Mouse (Mus musculus) forebrain, embryonic 15.5 days (tissue): ENCODE results near the gene Ankrd36. TPM values are rescaled to one million over a fixed set of nuclear protein-coding genes. Genes with fewer than 3 reads are reported as not detected.
A peak's percentile ranks its signal among the peaks of the same experiment; 100 is the strongest.

Experiments
- ATAC-seq: fragments of 200-750 bp; cut with Nextera tagmentation; replicated peaks from 2 replicates; pipeline ENCODE4 v1.8.0; 2017; ENCODE audit warnings: mild to moderate bottlenecking, moderate TSS enrichment, moderate library complexity
- H3K27ac ChIP-seq: fragments of 300-500 bp; sonication (generic); replicated peaks from 2 replicates; pipeline ENCODE4 v1.5.1; 2015; ENCODE audit warnings: mild to moderate bottlenecking, inconsistent platforms
- H3K27me3 ChIP-seq: fragments of 300-500 bp; sonication (generic); 2 replicates; pipeline ENCODE4 v1.6.1; 2015; ENCODE audit warnings: inconsistent platforms
- H3K36me3 ChIP-seq: fragments of 300-500 bp; sonication (generic); 2 replicates; pipeline ENCODE4 v1.6.1; 2015; ENCODE audit warnings: mild to moderate bottlenecking, inconsistent platforms
- H3K4me1 ChIP-seq: fragments of 300-500 bp; sonication (generic); 2 replicates; pipeline ENCODE4 v1.6.1; 2015; ENCODE audit warnings: inconsistent platforms
- H3K4me2 ChIP-seq: fragments of 300-500 bp; sonication (generic); replicated peaks from 2 replicates; pipeline ENCODE4 v1.6.1; 2015; ENCODE audit warnings: mild to moderate bottlenecking, inconsistent platforms
- H3K4me3 ChIP-seq: fragments of 300-500 bp; sonication (generic); 2 replicates; pipeline ENCODE4 v1.5.1; 2015; ENCODE audit warnings: mild to moderate bottlenecking, inconsistent platforms
- H3K9ac ChIP-seq: fragments of 300-500 bp; sonication (generic); replicated peaks from 2 replicates; pipeline ENCODE4 v1.6.1; 2015; ENCODE audit warnings: mild to moderate bottlenecking, inconsistent platforms
- H3K9me3 ChIP-seq: fragments of 300-500 bp; sonication (generic); 2 replicates; pipeline ENCODE4 v1.6.1; 2016; ENCODE audit warnings: inconsistent platforms
- WGBS: fragments of 180-500 bp; shearing (Covaris S2); methylation state at CpG from one replicate; pipeline ENCODE4 v1.1.7; 2015; ENCODE audit warnings: mixed read lengths; 5-methylcytosine and 5-hydroxymethylcytosine counted together
- polyA plus RNA-seq: library from polyadenylated mRNA; unstranded; fragments of >200 nt; fragmentation: Nextera tagmentation; extraction: Ambion mirVana; gene quantifications from 2 replicates; pipeline ENCODE4 v1.2.1, GENCODE M21; 2015

The Ankrd36 gene
- polyA plus RNA-seq, 1 experiment from 2014 or later = not detected

DNA sequence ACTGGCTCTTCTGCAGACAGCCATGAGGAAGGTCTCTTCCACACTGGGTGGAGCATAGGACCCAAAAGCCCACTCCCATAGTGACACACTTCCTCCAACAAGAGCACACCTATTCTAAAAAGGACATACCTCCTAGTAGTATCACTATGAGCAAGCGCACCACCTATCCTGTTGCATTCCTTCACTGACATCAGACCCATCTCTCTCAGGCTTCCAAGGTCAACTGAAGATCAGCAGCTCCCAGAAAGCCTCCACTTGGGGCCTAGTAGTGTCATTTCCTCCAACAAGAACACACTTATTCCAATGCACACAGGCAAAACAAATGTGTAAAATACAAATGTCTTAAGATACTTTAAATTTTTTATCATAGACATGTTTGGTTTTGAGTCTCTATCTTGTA, 132.3 kb downstream of the Ankrd36 start:
- H3K4me3 ChIP-seq = no peak overlapping the region
- H3K27me3 ChIP-seq = no peaks in the 10 kb centered on the region
- H3K4me1 ChIP-seq = peaks cover 14% of the 10 kb centered on the region
- H3K9ac ChIP-seq = no peak overlapping the region
- no peak overlapping the region for H3K4me2 ChIP-seq
- no peaks in the 10 kb centered on the region for H3K9me3 ChIP-seq
- no peak overlapping the region for H3K27ac ChIP-seq
- no peak for ATAC-seq
- H3K36me3 ChIP-seq = peaks cover 19% of the 10 kb centered on the region
- WGBS = 97% methylated on average over 1 of the region's 1 CpGs

DNA sequence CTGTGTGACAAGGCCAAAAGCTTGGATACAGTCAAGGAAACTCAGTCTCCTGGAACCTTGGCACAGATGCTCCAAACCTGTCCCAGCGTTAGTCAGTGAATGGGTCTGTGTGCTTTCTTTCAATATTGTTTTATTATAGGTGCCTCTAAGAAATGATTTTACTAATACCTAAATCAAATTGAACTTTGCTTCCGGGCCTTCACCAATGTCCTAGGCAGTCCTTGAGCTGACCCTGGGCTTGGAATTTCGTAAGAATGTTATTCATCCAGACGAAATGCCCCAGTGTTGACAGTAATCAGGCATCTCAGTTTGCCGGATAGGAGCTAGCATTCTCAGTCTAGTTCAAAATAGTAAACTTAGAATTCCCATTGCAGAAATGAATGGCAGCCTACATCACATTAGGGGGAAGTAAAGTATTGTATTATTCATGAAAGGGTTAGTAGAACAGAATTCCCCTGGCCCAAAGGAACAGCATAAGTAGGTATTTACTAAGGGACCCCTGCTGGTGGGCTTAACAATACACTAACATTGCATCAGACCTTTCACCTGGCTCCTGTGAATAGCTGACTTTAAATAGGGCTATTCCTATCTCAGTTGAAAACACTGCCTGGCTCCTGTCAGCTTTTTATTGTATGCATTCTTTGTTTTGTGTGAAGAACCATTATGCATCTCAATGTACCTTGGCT, 132.9 kb downstream of the Ankrd36 start:
- Histone ChIP-seq H3K9ac (no peak overlapping the region), H3K9me3 (no peaks in the 10 kb centered on the region), H3K36me3 (peaks cover 19% of the 10 kb centered on the region), H3K4me3 (no peak overlapping the region), H3K27ac (no peak overlapping the region), H3K4me1 (peaks cover 16% of the 10 kb centered on the region), H3K27me3 (no peaks in the 10 kb centered on the region), H3K4me2 (no peak overlapping the region)
- WGBS = 59% methylated on average over 5 of the region's 5 CpGs
- ATAC-seq = no peak

DNA sequence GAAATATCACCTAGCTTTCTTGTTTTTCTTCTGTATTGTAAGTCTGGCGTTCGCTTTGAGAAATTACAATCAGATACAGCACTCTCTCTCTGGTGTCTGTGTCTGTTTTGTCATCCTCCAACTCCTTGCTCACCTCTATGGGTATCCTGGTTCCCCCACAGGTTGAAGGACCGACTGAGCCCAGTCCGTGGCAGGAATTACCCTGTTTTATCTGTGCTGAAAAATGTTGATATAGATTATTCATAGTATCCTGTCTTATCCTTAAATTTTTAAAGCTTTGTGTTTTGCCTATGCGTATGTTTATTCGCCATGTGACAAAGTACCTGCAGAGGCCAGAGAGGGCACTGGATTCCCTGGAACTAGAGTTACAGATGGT, 133.5 kb downstream of the Ankrd36 start:
- Histone ChIP-seq H3K9ac (no peak overlapping the region), H3K4me3 (no peak overlapping the region), H3K4me1 (peaks cover 16% of the 10 kb centered on the region), H3K36me3 (peaks cover 19% of the 10 kb centered on the region), H3K27me3 (no peaks in the 10 kb centered on the region), H3K4me2 (no peak overlapping the region), H3K27ac (no peak overlapping the region), H3K9me3 (no peaks in the 10 kb centered on the region)
- ATAC-seq = no peak
- 75% methylated on average over 6 of the region's 6 CpGs for whole genome bisulfite sequencing

DNA sequence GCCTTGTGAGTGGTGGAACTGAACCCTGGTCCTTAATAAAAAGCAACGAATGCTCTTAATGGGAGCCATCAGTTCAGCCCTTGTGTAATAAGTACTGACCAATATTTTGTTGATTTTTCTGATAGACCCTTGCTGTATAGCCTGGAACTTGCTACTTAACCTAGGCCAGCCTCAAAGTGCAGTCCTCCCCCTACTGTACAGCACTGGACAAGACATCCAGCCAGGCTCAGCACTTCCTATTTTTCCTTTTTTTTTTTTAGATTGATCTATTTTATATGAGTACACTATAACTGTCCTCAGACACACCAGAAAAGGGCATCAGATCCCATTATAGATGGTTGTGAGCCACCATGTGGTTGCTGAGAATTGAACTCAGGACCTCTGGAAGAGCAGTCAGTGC, 133.9 kb downstream of the Ankrd36 start:
- Histone ChIP-seq H3K36me3 (peaks cover 19% of the 10 kb centered on the region), H3K4me1 (peaks cover 16% of the 10 kb centered on the region), H3K4me2 (no peak overlapping the region), H3K27me3 (no peaks in the 10 kb centered on the region), H3K9ac (no peak overlapping the region), H3K27ac (no peak overlapping the region), H3K4me3 (no peak overlapping the region), H3K9me3 (no peaks in the 10 kb centered on the region)
- ATAC-seq = no peak
- 93% methylated on average over 1 of the region's 1 CpGs for WGBS

DNA sequence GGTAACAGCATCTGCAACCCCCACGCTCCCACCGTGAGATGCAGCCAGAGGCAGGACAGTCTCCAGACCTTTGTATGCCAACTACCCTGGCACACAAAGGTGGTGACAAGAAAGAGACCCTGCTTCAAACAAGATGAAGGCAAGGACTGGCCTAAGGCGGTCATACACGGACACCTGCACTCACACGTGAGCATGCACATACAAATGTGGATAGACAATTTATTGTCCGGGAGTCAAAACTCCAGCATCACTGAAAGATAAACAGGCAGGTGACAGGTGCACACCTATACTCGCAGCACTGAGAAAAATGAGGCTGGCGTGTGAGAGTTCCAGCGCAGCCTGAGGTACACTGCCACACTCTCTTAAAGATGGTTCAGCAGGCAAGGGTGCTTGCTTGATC, 136.5 kb downstream of the Ankrd36 start:
- WGBS = 94% methylated on average over 9 of the region's 9 CpGs
- Histone ChIP-seq H3K9me3 (no peaks in the 10 kb centered on the region), H3K36me3 (peaks cover 19% of the 10 kb centered on the region), H3K4me2 (peak overlapping the region; percentile 73), H3K4me1 (peaks cover 16% of the 10 kb centered on the region), H3K4me3 (peak overlapping the region; percentile 98; the same call in 1 of the 2 replicates), H3K27me3 (no peaks in the 10 kb centered on the region), H3K27ac (no peak overlapping the region), H3K9ac (0 out of 2 replicates have a peak overlapping the region, but pooled peaks have one; percentile 86)
- ATAC-seq = no peak

DNA sequence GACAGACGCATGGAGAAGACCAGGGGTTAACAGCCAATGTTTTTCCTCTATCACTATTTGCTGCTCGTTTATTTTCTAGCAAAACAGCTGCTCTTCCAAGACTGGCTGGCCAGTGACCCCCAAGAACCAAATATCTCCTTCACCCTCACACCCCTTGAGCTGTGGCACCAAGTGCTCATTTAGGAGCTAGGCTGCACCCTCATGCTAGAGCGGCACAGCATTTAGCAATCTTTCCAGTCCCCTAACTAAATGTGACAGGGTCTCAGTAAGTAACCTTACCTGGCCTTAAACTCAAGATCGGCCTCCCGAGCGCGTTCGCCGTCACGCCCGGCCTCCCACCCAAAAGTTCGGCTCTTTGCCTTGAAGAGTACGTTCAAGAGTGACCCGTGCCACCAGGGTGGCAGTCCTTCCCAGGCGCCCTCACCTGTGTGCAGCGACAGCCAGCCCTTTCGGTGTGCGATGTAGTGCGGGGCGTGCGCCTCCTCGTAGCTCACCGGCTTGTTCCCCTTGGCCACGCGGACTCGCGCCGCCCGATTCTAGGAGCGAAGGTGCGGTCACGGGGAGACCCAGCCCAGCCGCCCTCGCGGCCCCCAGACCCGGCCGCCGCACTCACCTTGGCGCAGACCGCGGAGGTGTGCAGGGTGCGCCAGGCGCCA, 137.5 kb downstream of the Ankrd36 start:
- H3K4me2 ChIP-seq = peak overlapping the region; percentile 73
- peaks cover 16% of the 10 kb centered on the region for H3K4me1 ChIP-seq
- H3K9ac ChIP-seq = peak overlapping the region; percentile 86
- peak; percentile 81 for ATAC-seq
- H3K4me3 ChIP-seq = peak overlapping the region; percentile 98
- no peaks in the 10 kb centered on the region for H3K27me3 ChIP-seq
- peak overlapping the region; percentile 66 for H3K27ac ChIP-seq
- H3K9me3 ChIP-seq = no peaks in the 10 kb centered on the region
- WGBS = under 1% methylated on average over 43 of the region's 43 CpGs
- H3K36me3 ChIP-seq = peaks cover 19% of the 10 kb centered on the region

DNA sequence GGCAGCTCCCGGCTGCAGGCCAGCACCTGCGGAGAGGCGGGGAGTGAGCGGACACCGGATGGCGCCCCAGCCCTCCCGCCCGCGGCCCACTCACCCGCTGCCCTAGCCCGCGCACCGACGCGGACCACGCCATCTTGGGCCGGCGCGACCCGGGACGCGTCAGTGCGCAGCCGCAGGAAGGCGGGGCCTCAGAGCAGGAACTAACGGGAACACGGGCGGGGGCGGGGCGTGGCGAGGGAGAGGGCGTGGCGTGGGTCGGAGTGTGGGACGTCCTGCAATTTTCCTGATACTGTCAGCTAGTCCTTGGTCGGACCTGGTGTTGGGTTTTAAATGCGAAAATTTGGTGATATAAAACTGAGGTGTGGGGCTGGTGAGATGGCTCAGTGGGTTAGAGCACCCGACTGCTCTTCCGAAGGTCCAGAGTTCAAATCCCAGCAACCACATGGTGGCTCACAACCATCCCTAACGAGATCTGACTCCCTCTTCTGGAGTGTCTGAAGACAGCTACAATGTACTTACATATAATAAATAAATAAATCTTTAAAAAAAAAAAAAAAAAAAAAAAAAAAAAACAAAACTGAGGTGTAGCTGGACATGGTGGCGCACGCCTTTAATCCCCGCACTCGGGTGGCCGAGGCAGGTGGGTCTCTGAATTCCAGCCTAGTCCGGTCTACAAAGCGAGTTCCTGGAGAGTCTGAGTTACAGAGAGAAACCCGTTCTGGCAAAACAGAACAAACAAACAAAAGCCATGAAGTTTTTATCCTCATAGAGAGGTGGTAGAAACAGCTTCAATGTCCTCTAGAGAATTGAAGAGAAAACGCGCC, 138.3 kb downstream of the Ankrd36 start:
- Histone ChIP-seq H3K4me3 (peak overlapping the region; percentile 98), H3K4me2 (peak overlapping the region; percentile 73), H3K27me3 (no peaks in the 10 kb centered on the region), H3K9me3 (no peaks in the 10 kb centered on the region), H3K4me1 (peaks cover 16% of the 10 kb centered on the region), H3K36me3 (peaks cover 18% of the 10 kb centered on the region), H3K9ac (peak overlapping the region; percentile 86), H3K27ac (peak overlapping the region; percentile 66)
- peak; percentile 96 for ATAC-seq
- 19% methylated on average over 49 of the region's 50 CpGs for WGBS

DNA sequence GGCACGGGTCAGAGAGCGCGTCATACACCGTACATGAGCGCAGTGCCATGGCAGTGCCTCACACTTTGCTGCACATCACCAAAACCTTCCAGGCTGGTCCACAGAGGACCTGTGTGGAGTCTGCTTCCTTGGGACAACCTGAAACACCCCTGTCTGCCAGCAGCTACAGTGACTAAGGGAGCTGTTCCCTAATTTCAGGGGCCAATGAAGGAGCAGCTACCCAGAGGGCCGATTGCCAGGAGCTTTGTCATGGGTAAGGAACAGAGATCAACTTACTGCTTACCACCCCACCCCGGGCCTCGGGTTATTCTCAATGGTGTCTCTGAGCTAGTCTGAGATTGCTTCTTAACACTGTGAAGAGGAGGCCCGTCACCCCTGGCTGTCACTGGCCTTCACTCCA, 145.7 kb downstream of the Ankrd36 start:
- Histone ChIP-seq H3K36me3 (peaks cover 36% of the 10 kb centered on the region), H3K4me1 (no peaks in the 10 kb centered on the region), H3K9ac (no peak overlapping the region), H3K4me2 (no peak overlapping the region), H3K9me3 (no peaks in the 10 kb centered on the region), H3K27me3 (no peaks in the 10 kb centered on the region), H3K4me3 (no peak overlapping the region), H3K27ac (no peak overlapping the region)
- no peak for ATAC-seq
- 90% methylated on average over 9 of the region's 9 CpGs for WGBS

DNA sequence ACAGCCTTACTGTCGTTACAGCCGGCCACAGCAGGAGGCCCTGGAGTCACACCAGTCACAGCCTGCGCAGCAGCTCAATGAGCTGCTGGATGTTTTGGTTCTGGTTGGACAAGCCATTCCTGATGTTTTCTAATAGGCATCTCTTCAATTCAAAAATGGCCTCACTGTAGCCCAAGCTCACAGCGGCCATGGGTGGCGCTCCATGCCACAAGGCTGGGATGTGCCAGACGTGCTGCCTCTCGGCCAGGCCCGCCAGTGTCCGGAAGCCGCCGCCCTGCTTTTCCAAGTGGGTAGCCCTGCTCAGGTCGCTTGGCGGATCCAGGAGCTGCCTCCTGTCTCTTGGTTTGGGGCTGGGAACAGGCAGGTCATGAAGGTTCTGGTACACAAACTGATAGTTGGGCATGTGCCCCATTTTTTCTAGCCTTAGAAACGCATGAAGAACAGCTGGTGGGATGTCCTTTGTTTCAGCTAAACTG, 146.2 kb downstream of the Ankrd36 start, which contains the start of gene Mrps24:
Gene Mrps24, minus strand, starts transcription at position 51 of the 476 bp plus-strand sequence.
- Histone ChIP-seq H3K4me2 (no peak within 1 kb of the TSS), H3K27me3 (no peaks in the 10 kb centered on the region), H3K4me1 (no peaks in the 10 kb centered on the region), H3K36me3 (peaks cover 36% of the 10 kb centered on the region), H3K4me3 (no peak within 1 kb of the TSS), H3K9ac (no peak within 1 kb of the TSS), H3K27ac (no peak within 1 kb of the TSS), H3K9me3 (no peaks in the 10 kb centered on the region)
- 80% methylated on average over 14 of the region's 14 CpGs for WGBS
- no peak for ATAC-seq

DNA sequence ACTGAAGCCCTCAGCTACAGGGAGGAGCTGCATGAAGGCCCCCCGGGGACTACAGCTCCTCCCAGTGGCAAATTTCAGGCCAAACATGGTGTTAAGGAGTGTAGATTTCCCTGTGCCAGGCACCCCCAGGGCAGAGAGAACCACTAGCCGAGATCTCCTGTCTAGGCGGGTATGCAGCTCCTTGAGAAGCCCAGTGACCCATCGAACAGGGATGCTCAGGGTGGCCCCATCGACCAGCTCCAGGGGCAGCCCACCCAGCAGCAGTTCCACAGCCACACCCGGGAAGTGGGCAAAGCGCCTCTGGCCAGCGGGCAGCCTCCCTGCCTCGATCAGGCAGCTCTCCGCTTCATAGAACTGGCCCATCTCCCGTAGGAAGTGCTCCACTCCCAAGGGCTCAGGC, 146.8 kb downstream of the Ankrd36 start:
- no peaks in the 10 kb centered on the region for H3K4me1 ChIP-seq
- no peak overlapping the region for H3K9ac ChIP-seq
- no peaks in the 10 kb centered on the region for H3K9me3 ChIP-seq
- 92% methylated on average over 11 of the region's 11 CpGs for WGBS
- ATAC-seq = no peak
- no peaks in the 10 kb centered on the region for H3K27me3 ChIP-seq
- no peak overlapping the region for H3K4me3 ChIP-seq
- H3K36me3 ChIP-seq = peaks cover 36% of the 10 kb centered on the region
- no peak overlapping the region for H3K27ac ChIP-seq
- H3K4me2 ChIP-seq = no peak overlapping the region

DNA sequence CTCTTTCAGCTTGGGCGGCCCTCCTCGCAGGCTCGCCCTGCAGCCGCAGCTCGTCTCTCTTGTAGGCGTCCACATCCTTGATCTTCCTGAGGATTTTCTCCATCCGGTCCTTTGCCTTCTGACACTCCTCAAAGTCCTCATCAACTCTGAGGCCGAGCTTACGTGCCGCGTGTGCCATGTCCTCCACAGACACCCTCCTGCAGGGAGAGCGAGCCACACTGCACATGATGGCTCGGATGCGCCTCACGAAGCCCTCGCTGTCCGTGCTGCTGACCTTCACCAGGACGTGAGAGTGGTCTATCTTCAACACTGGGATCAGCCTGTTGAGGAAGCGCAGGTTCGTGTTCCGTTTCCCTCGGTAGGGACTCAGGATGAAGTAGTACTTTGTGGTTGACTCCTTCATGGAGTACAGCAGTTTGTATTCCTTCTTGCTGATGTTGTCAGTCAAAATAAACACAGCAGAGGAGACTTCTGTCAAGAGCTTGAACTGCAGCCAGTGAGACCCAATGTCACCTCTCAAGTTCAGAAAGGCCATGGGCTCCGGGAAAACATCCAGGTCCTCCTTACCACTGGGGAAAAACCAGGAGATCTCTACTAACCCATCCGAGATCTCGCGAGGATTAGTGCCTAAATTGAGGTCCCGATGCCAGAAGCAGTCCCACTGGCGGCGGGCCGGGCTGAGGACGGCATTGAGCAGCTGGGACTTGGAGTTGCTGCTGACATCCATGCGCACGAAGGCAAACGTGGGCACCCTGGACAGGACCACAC, 147.6 kb downstream of the Ankrd36 start:
- WGBS = 95% methylated on average over 34 of the region's 34 CpGs
- Histone ChIP-seq H3K27me3 (no peaks in the 10 kb centered on the region), H3K9me3 (no peaks in the 10 kb centered on the region), H3K36me3 (peaks cover 37% of the 10 kb centered on the region), H3K9ac (no peak overlapping the region), H3K4me3 (no peak overlapping the region), H3K27ac (no peak overlapping the region), H3K4me1 (no peaks in the 10 kb centered on the region), H3K4me2 (no peak overlapping the region)
- ATAC-seq = no peak
